In genomic region chr1:16021616-16022015, GRCm38 (mm10) we compare ENCODE assay signal across 15 mouse cellular contexts.
"Had no signal": no experiment of that assay in that cellular context is flagged by ENCODE, and none has a peak within 500 bp of the region (broad histone marks: within the 10 kb centered on the region; RNA-seq: fewer than 3 reads in every experiment).

No protein-coding gene starts in this region.

- H3K36me3 ChIP-seq: neural tube, embryonic 15.5 days; stomach, embryonic 15.5 days had no signal

- H3K27ac ChIP-seq: neural tube, embryonic 15.5 days; stomach, embryonic 15.5 days; stomach, postnatal 0 days had no signal

- H3K4me1 ChIP-seq: neural tube, embryonic 15.5 days; stomach, embryonic 15.5 days had no signal

- DNase-seq: retina, postnatal 1 day; right cerebral cortex, adult 18-20 months; right cerebral cortex, postnatal 14 days; right cerebral cortex, postnatal 25 days; right cerebral cortex, postnatal 4 days; spleen, adult 18-20 months; thymus, adult 18-20 months; thymus, adult 2 months; thymus, postnatal 14 days; thymus, postnatal 25 days; thymus, postnatal 36 days; thymus, postnatal 4 days had no signal

- H3K27me3 ChIP-seq: neural tube, embryonic 15.5 days; stomach, embryonic 15.5 days had no signal

- H3K4me3 ChIP-seq: neural tube, embryonic 15.5 days; stomach, embryonic 15.5 days had no signal

- H3K9me3 ChIP-seq: neural tube, embryonic 15.5 days; stomach, embryonic 15.5 days had no signal

- H3K9ac ChIP-seq: neural tube, embryonic 15.5 days; stomach, embryonic 15.5 days had no signal

- H3K4me2 ChIP-seq: neural tube, embryonic 15.5 days; stomach, embryonic 15.5 days had no signal
